Mouse (Mus musculus) limb, embryonic 14.5 days (tissue): Measurements from ENCODE around the gene Slc16a11. TPM values are rescaled to one million over a fixed set of nuclear protein-coding genes. Genes with fewer than 3 reads are reported as not detected.
A peak's percentile ranks its signal among the peaks of the same experiment; 100 is the strongest.

ENCODE experiments used
- ATAC-seq: fragments of 200-750 bp; cut with Nextera tagmentation; 2 replicates; pipeline ENCODE4 v1.8.0; 2017; ENCODE audit warnings: low read depth, moderate number of reproducible peaks, moderate TSS enrichment; ENCODE audit not compliant: low FRiP score
- DNase-seq: peaks from one replicate; pipeline ENCODE4 v3.0.0-alpha.2; 2015; ENCODE audit warnings: low spot score
- H3K27ac ChIP-seq: fragments of 300-500 bp; sonication (generic); replicated peaks from 2 replicates; pipeline ENCODE4 v1.5.1; 2014; ENCODE audit warnings: low read depth, mild to moderate bottlenecking, low read length, moderate library complexity, mixed read lengths
- H3K27me3 ChIP-seq: fragments of 300-500 bp; sonication (generic); 2 replicates; pipeline ENCODE4 v1.6.1; 2014; ENCODE audit warnings: low read length, mixed read lengths; ENCODE audit not compliant: control insufficient read depth, insufficient read depth
- H3K36me3 ChIP-seq: fragments of 300-500 bp; sonication (generic); 2 replicates; pipeline ENCODE4 v1.6.1; 2014; ENCODE audit warnings: mild to moderate bottlenecking, low read length, moderate library complexity, mixed read lengths; ENCODE audit not compliant: control insufficient read depth, insufficient read depth
- H3K4me1 ChIP-seq: fragments of 300-500 bp; sonication (generic); 2 replicates; pipeline ENCODE4 v1.6.1; 2014; ENCODE audit warnings: antibody characterized with exemption, low read length, mixed read lengths; ENCODE audit not compliant: control insufficient read depth, insufficient read depth
- H3K4me2 ChIP-seq: fragments of 300-500 bp; sonication (generic); replicated peaks from 2 replicates; pipeline ENCODE4 v1.6.1; 2014; ENCODE audit warnings: low read depth, mild to moderate bottlenecking, low read length, moderate library complexity; ENCODE audit not compliant: severe bottlenecking
- H3K4me3 ChIP-seq: fragments of 300-500 bp; sonication (generic); replicated peaks from 2 replicates; pipeline ENCODE4 v1.5.1; 2014; ENCODE audit warnings: low read length
- H3K9ac ChIP-seq: fragments of 300-500 bp; sonication (generic); 2 replicates; pipeline ENCODE4 v1.6.1; 2014; ENCODE audit warnings: mild to moderate bottlenecking, low read depth, low read length, moderate library complexity; ENCODE audit not compliant: severe bottlenecking
- H3K9me3 ChIP-seq: fragments of 300-500 bp; sonication (generic); 2 replicates; pipeline ENCODE4 v1.6.1; 2016; ENCODE audit warnings: low read length; ENCODE audit not compliant: control insufficient read depth
- POLR2A ChIP-seq: fragments of 200-500 bp; IDR thresholded peaks from 2 replicates; pipeline ENCODE4 v1.8.0; 2012; ENCODE audit warnings: inconsistent platforms, mild to moderate bottlenecking, moderate library complexity, borderline replicate concordance; ENCODE audit not compliant: insufficient read depth, insufficient read length; ENCODE audit errors: extremely low read depth
- WGBS: fragments of 180-500 bp; shearing (Covaris S2); extraction: QIAGEN DNeasy Blood & Tissue Kit; methylation state at CpG from one replicate; pipeline ENCODE4 v1.1.7; 2014; 5-methylcytosine and 5-hydroxymethylcytosine counted together
- polyA plus RNA-seq, 2 experiments: library from polyadenylated mRNA; depleted of rRNA in 1 of 2; stranded (reverse) in 1 of 2; unstranded in 1 of 2; fragments of >200 nt; fragmentation: Nextera tagmentation in 1 of 2; extraction: Ambion mirVana in 1 of 2; gene quantifications; 2 replicates each; pipeline versions ENCODE4 v1.2.1 to v1.2.3; 2012 to 2014

Gene Slc16a11
- polyA plus RNA-seq, 2 experiments, result 0.47 to 1.3 TPM

DNA sequence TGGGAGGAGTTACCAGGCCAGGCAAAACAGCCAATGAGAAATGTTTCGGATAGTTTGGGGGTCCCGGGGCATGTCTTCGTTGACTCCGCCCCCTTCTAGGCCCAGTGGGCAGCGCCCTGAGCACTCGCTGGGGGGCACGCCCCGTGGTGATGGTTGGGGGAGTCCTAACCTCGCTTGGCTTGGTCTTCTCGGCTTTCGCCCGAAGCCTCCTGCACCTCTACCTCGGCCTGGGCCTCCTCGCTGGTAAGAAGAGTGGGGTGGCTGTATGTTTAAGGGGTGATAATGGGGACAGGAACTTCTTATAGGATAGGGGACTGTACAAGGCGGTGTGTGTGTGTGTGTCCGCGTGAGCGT is 2.3 kb downstream of the Slc16a11 start:
- Histone ChIP-seq H3K27me3 (peaks cover 39% of the 10 kb centered on the region), H3K4me1 (peaks cover 16% of the 10 kb centered on the region), H3K27ac (no peak overlapping the region), H3K4me2 (peak overlapping the region; percentile 56), H3K9me3 (no peaks in the 10 kb centered on the region), H3K36me3 (peaks cover 6% of the 10 kb centered on the region), H3K4me3 (peak overlapping the region; percentile 33), H3K9ac (no peak overlapping the region)
- DNase-seq (no peak), ATAC-seq (0 out of 2 replicates have a peak, but pooled peaks have one; percentile 25)
- WGBS, result 6% methylated on average over 13 of the region's 18 CpGs
- TF ChIP-seq POLR2A, result no peak

DNA sequence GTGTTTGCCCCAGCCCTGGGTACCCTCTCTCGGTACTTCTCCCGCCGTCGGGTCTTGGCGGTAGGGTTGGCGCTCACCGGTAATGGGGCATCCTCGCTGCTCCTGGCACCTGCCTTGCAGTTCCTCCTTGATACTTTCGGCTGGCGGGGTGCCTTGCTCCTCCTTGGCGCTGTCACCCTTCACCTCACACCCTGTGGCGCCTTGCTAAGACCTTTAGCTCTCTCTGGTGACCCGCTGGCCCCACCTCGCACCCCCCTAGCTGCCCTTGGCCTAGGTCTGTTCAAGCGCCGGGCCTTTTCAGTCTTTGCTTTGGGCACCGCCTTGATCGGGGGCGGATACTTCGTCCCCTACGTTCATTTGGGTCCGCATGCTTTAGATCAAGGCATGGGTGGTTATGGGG is 2.7 kb downstream of the Slc16a11 start:
- ATAC-seq, result no peak
- Histone ChIP-seq H3K27me3 (peaks cover 39% of the 10 kb centered on the region), H3K36me3 (peaks cover 6% of the 10 kb centered on the region), H3K9ac (no peak overlapping the region), H3K4me2 (peak overlapping the region; percentile 56; the same call in 1 of the 2 replicates), H3K4me3 (peak overlapping the region; percentile 33; the same call in 1 of the 2 replicates), H3K4me1 (peaks cover 21% of the 10 kb centered on the region), H3K27ac (no peak overlapping the region), H3K9me3 (no peaks in the 10 kb centered on the region)
- WGBS, result 15% methylated on average over 22 of the region's 22 CpGs
- TF ChIP-seq POLR2A, result no peak
- DNase-seq, result no peak

- Histone ChIP-seq H3K27me3 (peaks cover 39% of the 10 kb centered on the region), H3K36me3 (peaks cover 6% of the 10 kb centered on the region), H3K9ac (no peak overlapping the region), H3K27ac (no peak overlapping the region), H3K4me1 (peaks cover 24% of the 10 kb centered on the region), H3K9me3 (no peaks in the 10 kb centered on the region), H3K4me3 (no peak overlapping the region), H3K4me2 (no peak overlapping the region)
- WGBS, result 70% methylated on average over 3 of the region's 3 CpGs
- DNase-seq, result no peak
- ATAC-seq, result no peak
- TF ChIP-seq POLR2A, result no peak
These were observed 3.6 kb downstream of the Slc16a11 start for GRCm38 (mm10) chr11:70216103-70216502.

DNA sequence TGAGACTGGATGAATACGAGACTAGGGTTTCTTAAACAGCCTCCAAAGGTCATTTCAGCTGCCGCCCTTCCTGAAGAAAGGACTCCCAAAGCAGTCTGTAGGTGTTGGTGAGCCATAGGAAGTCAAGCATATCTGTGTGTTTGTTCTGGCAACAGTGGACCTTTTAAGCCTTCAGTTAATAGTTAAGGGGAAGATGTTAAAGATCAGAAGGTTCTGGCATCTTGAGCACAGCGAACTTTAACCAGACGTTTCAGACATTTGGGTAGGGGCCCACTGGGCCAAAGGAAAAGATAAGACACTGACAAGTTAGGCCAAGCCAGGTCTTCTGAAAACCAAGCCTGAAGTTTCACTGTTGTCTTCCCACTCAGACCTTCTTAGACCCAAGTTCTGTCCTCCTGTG is 5.5 kb downstream of the Slc16a11 start:
- no peaks in the 10 kb centered on the region for H3K9me3 ChIP-seq
- no peak for DNase-seq
- ATAC-seq, result no peak
- WGBS, result 86% methylated on average over 4 of the region's 4 CpGs
- no peak overlapping the region for H3K27ac ChIP-seq
- H3K36me3 ChIP-seq, result peaks cover 6% of the 10 kb centered on the region
- H3K4me2 ChIP-seq, result no peak overlapping the region
- peaks cover 39% of the 10 kb centered on the region for H3K27me3 ChIP-seq
- H3K9ac ChIP-seq, result no peak overlapping the region
- H3K4me1 ChIP-seq, result peaks cover 34% of the 10 kb centered on the region
- no peak overlapping the region for H3K4me3 ChIP-seq
- no peak for TF ChIP-seq POLR2A

- Histone ChIP-seq H3K9ac (no peak overlapping the region), H3K4me2 (no peak overlapping the region), H3K9me3 (no peaks in the 10 kb centered on the region), H3K27ac (no peak overlapping the region), H3K27me3 (peaks cover 31% of the 10 kb centered on the region), H3K4me3 (no peak overlapping the region), H3K36me3 (peaks cover 6% of the 10 kb centered on the region), H3K4me1 (peaks cover 31% of the 10 kb centered on the region)
- TF ChIP-seq POLR2A, result no peak
- ATAC-seq, result no peak
- DNase-seq, result no peak
- WGBS, result 87% methylated on average over 15 of the region's 15 CpGs
These were observed 6.4 kb downstream of the Slc16a11 start for GRCm38 (mm10) chr11:70218741-70219470.

DNA sequence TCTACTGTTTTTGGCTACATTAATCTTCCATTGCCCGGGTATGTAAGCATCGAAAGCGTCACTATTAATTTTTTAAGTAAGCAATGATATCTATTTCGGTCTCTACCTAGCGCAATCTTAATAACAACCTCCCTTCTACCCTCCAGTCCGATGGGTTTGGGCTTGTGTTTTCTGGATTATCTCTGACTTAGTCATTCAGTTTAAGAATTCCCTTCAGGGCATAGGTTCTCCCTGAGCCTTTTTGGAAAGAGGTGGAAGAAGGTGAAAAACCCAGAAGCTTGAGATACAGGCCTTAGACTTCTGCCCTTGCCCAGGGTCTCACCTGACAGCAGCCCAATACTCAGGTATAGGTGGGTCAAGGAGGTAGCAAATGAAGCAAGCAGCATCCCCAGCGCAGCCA is 7.3 kb downstream of the Slc16a11 start:
- DNase-seq (no peak), ATAC-seq (no peak)
- 60% methylated on average over 7 of the region's 7 CpGs for WGBS
- peak overlapping the region; percentile 63 for H3K9ac ChIP-seq
- H3K36me3 ChIP-seq, result peaks cover 6% of the 10 kb centered on the region
- H3K4me3 ChIP-seq, result peak overlapping the region; percentile 47
- 0 out of 2 replicates have a peak overlapping the region, but pooled peaks have one; percentile 44 for H3K27ac ChIP-seq
- H3K4me1 ChIP-seq, result peaks cover 24% of the 10 kb centered on the region
- no peak for TF ChIP-seq POLR2A
- H3K9me3 ChIP-seq, result no peaks in the 10 kb centered on the region
- peaks cover 22% of the 10 kb centered on the region for H3K27me3 ChIP-seq
- H3K4me2 ChIP-seq, result peak overlapping the region; percentile 74
